Mouse (Mus musculus) CH12.LX (cell line): ENCODE measurements at regions not wholly inside any gene's neighbourhood (a gene's known extent, or its start where the extent isn't known, plus 50 kb on each side); places are given as distances from the start of the nearest gene placed in this dataset.

Source experiments
- DNase-seq: peaks from one replicate; pipeline ENCODE4 v3.0.0-alpha.2; 2013; ENCODE audit errors: extremely low read depth
- H3K27ac ChIP-seq: 2 replicates; pipeline ENCODE4 v1.5.1; 2012; ENCODE audit warnings: low read depth, mild to moderate bottlenecking, control low read depth, moderate library complexity; ENCODE audit not compliant: insufficient read depth
- H3K27me3 ChIP-seq: replicated peaks from 2 replicates; pipeline ENCODE3; 2012; ENCODE audit warnings: inconsistent platforms
- H3K36me3 ChIP-seq, 2 experiments: replicated peaks in 1 of 2; 2 replicates each; pipeline versions ENCODE3 to v1.6.1; 2012; ENCODE audit warnings: inconsistent platforms in 1 of 2, low read length in 1 of 2, mild to moderate bottlenecking in 1 of 2, mixed read lengths in 1 of 2, moderate library complexity in 1 of 2; ENCODE audit not compliant: control insufficient read depth in 1 of 2, insufficient read depth in 1 of 2
- H3K4me1 ChIP-seq, 2 experiments: 2 replicates each; pipeline ENCODE4 v1.6.1; 2012; ENCODE audit warnings: inconsistent platforms in 1 of 2, moderate library complexity in 1 of 2; ENCODE audit not compliant: insufficient read depth in 2 of 2, control insufficient read depth in 1 of 2
- H3K4me2 ChIP-seq: 2 replicates; pipeline ENCODE4 v1.6.1; 2012; ENCODE audit warnings: low read depth, mild to moderate bottlenecking, control low read depth; ENCODE audit not compliant: poor library complexity, insufficient read depth, severe bottlenecking
- H3K4me3 ChIP-seq, 3 experiments: fragments of 150-350 bp in 1 of 3; sonication (generic) in 1 of 3; replicated peaks in 1 of 3; 2 replicates each; pipeline versions ENCODE3 to v1.5.1; 2011 to 2012; ENCODE audit warnings: low read depth in 2 of 3, low read length in 2 of 3, mild to moderate bottlenecking in 2 of 3, moderate library complexity in 2 of 3, control low read depth in 1 of 3, improper control_type of control experiment in 1 of 3, inconsistent platforms in 1 of 3, mixed read lengths in 1 of 3; ENCODE audit not compliant: poor library complexity in 1 of 3
- H3K79me2 ChIP-seq: replicated peaks from 2 replicates; pipeline ENCODE4 v1.6.1; 2012; ENCODE audit warnings: mild to moderate bottlenecking, moderate library complexity; ENCODE audit not compliant: control insufficient read depth, poor library complexity, insufficient read depth, severe bottlenecking; ENCODE audit errors: extremely low read depth
- H3K9ac ChIP-seq: 2 replicates; pipeline ENCODE4 v1.6.1; 2012; ENCODE audit warnings: low read depth, mild to moderate bottlenecking, control low read depth, moderate library complexity; ENCODE audit not compliant: insufficient read depth
- H3K9me3 ChIP-seq: replicated peaks from 2 replicates; pipeline ENCODE3; 2012; ENCODE audit warnings: low read length, inconsistent platforms, mixed read lengths
- BHLHE40 ChIP-seq: IDR thresholded peaks from 2 replicates; pipeline ENCODE4 v1.6.1; 2011; ENCODE audit warnings: mild to moderate bottlenecking, low read depth, low read length, improper control_type of control experiment
- CHD1 ChIP-seq: IDR thresholded peaks from 2 replicates; pipeline ENCODE4 v1.6.1; 2012; ENCODE audit warnings: low read depth, low read length, improper control_type of control experiment, inconsistent platforms
- CTCF ChIP-seq, 2 experiments: IDR thresholded peaks in 1 of 2; conservative IDR thresholded peaks in 1 of 2; 2 replicates each; pipeline ENCODE4 v1.5.1; 2011 to 2012; ENCODE audit warnings: low read depth in 2 of 2, low read length in 2 of 2, improper control_type of control experiment in 1 of 2, inconsistent platforms in 1 of 2, mild to moderate bottlenecking in 1 of 2, moderate library complexity in 1 of 2
- E2F4 ChIP-seq: IDR thresholded peaks from 2 replicates; pipeline ENCODE4 v1.6.1; 2011; ENCODE audit warnings: low read depth, low read length, improper control_type of control experiment; ENCODE audit not compliant: insufficient replicate concordance
- ETS1 ChIP-seq: conservative IDR thresholded peaks from 2 replicates; pipeline ENCODE4 v1.6.1; 2012; ENCODE audit warnings: low read depth, mild to moderate bottlenecking, inconsistent platforms, low read length, improper control_type of control experiment, moderate library complexity
- GABPA ChIP-seq: IDR thresholded peaks from 2 replicates; pipeline ENCODE4 v1.6.1; 2012; ENCODE audit warnings: low read depth, low read length, improper control_type of control experiment, inconsistent platforms; ENCODE audit not compliant: insufficient replicate concordance
- IRF4 ChIP-seq: IDR thresholded peaks from 2 replicates; pipeline ENCODE4 v1.6.1; 2014; ENCODE audit warnings: low read depth, mild to moderate bottlenecking, inconsistent platforms, low read length, improper control_type of control experiment
- JUN ChIP-seq: IDR thresholded peaks from 2 replicates; pipeline ENCODE4 v1.6.1; 2011; ENCODE audit warnings: low read depth, mild to moderate bottlenecking, low read length, improper control_type of control experiment, moderate library complexity; ENCODE audit not compliant: insufficient read depth
- JUND ChIP-seq: conservative IDR thresholded peaks from 2 replicates; pipeline ENCODE4 v1.6.1; 2011; ENCODE audit warnings: low read depth, low read length, improper control_type of control experiment
- MAX ChIP-seq: IDR thresholded peaks from 2 replicates; pipeline ENCODE4 v1.6.1; 2011; ENCODE audit warnings: low read length, improper control_type of control experiment
- MAZ ChIP-seq: IDR thresholded peaks from 2 replicates; pipeline ENCODE4 v1.6.1; 2012; ENCODE audit warnings: low read depth, mild to moderate bottlenecking, inconsistent platforms, low read length, improper control_type of control experiment, moderate library complexity
- MEF2A ChIP-seq: IDR thresholded peaks from 2 replicates; pipeline ENCODE4 v1.6.1; 2014; ENCODE audit warnings: low read depth, mild to moderate bottlenecking, inconsistent platforms, low read length, improper control_type of control experiment, borderline replicate concordance
- MXI1 ChIP-seq: IDR thresholded peaks from 2 replicates; pipeline ENCODE4 v1.6.1; 2011; ENCODE audit warnings: mild to moderate bottlenecking, low read depth, low read length, improper control_type of control experiment
- NRF1 ChIP-seq: IDR thresholded peaks from 2 replicates; pipeline ENCODE4 v1.6.1; 2014; ENCODE audit warnings: low read depth, mild to moderate bottlenecking, inconsistent platforms, low read length, improper control_type of control experiment, moderate library complexity
- PAX5 ChIP-seq: IDR thresholded peaks from 2 replicates; pipeline ENCODE4 v1.6.1; 2012; ENCODE audit warnings: low read length, inconsistent platforms, mixed read lengths
- POLR2A ChIP-seq: IDR thresholded peaks from 2 replicates; pipeline ENCODE4 v1.6.1; 2011; ENCODE audit warnings: low read depth, mild to moderate bottlenecking, improper control_type of control experiment, low read length
- POLR2AphosphoS2 ChIP-seq: IDR thresholded peaks from 2 replicates; pipeline ENCODE4 v1.6.1; 2011; ENCODE audit warnings: low read depth, low read length, improper control_type of control experiment
- RAD21 ChIP-seq: IDR thresholded peaks from 2 replicates; pipeline ENCODE4 v1.6.1; 2011; ENCODE audit warnings: low read depth, mild to moderate bottlenecking, low read length, improper control_type of control experiment, moderate library complexity
- RCOR1 ChIP-seq: conservative IDR thresholded peaks from 2 replicates; pipeline ENCODE4 v1.6.1; 2012; ENCODE audit warnings: low read depth, mild to moderate bottlenecking, inconsistent platforms, low read length, improper control_type of control experiment
- SMC3 ChIP-seq: IDR thresholded peaks from 2 replicates; pipeline ENCODE4 v1.6.1; 2011; ENCODE audit warnings: low read depth, low read length, improper control_type of control experiment
- TBP ChIP-seq: conservative IDR thresholded peaks from 2 replicates; pipeline ENCODE4 v1.6.1; 2011; ENCODE audit warnings: low read depth, low read length, improper control_type of control experiment
- TCF12 ChIP-seq: IDR thresholded peaks from 2 replicates; pipeline ENCODE4 v1.6.1; 2014; ENCODE audit warnings: low read depth, mild to moderate bottlenecking, inconsistent platforms, low read length, improper control_type of control experiment
- USF2 ChIP-seq: conservative IDR thresholded peaks from 2 replicates; pipeline ENCODE4 v1.6.1; 2011; ENCODE audit warnings: low read depth, low read length, improper control_type of control experiment
- ZKSCAN1 ChIP-seq: IDR thresholded peaks from 2 replicates; pipeline ENCODE4 v1.6.1; 2012; ENCODE audit warnings: low read depth, inconsistent platforms, low read length, improper control_type of control experiment, borderline replicate concordance
- ZMIZ1 ChIP-seq: IDR thresholded peaks from 2 replicates; pipeline ENCODE4 v1.6.1; 2012; ENCODE audit warnings: low read depth, mild to moderate bottlenecking, inconsistent platforms, low read length, improper control_type of control experiment
- dilution Hi-C: fragments of 300-500 bp; cut with MboI; formaldehyde crosslinking; loops from 2 replicates; pipeline ENCODE4 v1.14.3; 2020; ENCODE audit warnings: low sequenced_read_pairs; ENCODE audit not compliant: extremely low pct_unique_long_range_greater_than_20kb, extremely low pct_ligation_motif_present
- in situ Hi-C: fragments of 300-500 bp; cut with MboI; formaldehyde crosslinking; loops from 3 replicates; pipeline ENCODE4 v1.14.3; 2019; ENCODE audit warnings: low sequenced_read_pairs, low pct_ligation_motif_present, low pct_unique_long_range_greater_than_20kb, mixed read lengths

DNA sequence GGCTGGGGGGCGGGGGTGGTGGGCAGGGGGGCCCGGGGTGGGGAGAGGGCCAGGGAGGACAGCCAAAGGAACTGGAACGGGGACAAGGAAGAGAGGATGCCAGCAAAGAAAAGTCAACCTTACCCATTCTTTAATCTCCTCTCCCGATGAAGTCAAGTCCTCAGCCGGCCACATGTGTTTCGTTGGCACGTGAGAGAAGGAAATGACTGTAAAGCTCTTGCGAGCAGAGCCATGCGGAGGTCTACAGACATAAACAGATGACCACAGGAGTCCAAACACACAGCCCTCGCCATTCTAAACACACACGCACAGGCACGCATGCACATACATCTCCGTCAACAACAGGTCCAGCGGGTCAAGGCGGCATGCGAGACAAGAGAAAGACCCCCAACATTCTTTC, 68.5 kb upstream of the Tbx3 start:
- dilution Hi-C loops: no loop called here
- H3K4me2 ChIP-seq: no peak overlapping the region
- TF ChIP-seq SMC3 (no peak), MEF2A (no peak), JUN (no peak), CHD1 (no peak), IRF4 (no peak), POLR2AphosphoS2 (no peak), JUND (no peak)

DNA sequence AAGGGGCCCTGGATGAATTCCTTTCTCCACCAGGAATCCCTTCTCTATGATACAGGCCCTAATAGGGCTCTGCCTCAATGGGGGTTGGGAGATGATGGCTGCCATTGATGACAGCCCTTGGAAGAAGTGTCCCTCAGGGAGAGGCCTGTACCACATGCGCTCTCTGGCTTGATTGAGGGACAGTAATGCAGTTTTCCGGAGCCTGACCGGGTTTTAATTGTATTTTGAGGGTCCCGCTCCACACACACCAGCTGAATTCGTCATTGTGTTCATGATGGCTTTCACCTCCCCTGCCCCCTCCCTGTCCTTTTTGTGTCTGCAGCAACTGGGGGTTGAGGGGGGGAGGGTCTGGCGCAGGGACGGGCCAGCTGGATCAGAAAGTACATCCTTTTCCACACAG, 65.0 kb upstream of the Tbx3 start:
- dilution Hi-C loops: no loop called here
- no peak for DNase-seq

More for the DNA sequence above, 68.5 kb upstream of the Tbx3 start:
- Histone ChIP-seq H3K4me3 (no peak overlapping the region), H3K9me3 (peaks cover 78% of the 10 kb centered on the region), H3K9ac (no peak overlapping the region), H3K4me1 (no peaks in the 10 kb centered on the region), H3K79me2 (no peaks in the 10 kb centered on the region), H3K27me3 (no peaks in the 10 kb centered on the region), H3K27ac (no peak overlapping the region), H3K36me3 (no peaks in the 10 kb centered on the region)
- DNase-seq: no peak
- in situ Hi-C loops: no loop called here

DNA sequence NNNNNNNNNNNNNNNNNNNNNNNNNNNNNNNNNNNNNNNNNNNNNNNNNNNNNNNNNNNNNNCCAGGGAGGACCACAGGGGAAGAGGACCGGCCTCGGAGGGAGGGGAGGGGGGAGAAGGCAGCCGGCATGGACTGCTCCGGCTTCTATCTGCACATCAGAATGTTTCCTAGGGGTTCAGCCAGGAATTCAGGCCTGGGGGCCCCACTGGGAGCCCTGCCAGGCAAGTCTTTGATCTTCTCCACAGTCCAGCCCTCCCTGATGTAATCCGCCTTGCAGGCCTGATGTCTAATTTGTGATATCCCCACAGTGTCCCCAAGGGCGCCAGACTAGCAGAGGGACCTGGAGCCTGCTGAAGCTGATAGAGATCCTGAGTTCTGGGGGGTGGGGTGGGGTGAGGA, 57.1 kb upstream of the Tbx3 start:
- Histone ChIP-seq H3K4me2 (no peak overlapping the region), H3K9ac (no peak overlapping the region), H3K36me3 (no peaks in the 10 kb centered on the region), H3K27me3 (no peaks in the 10 kb centered on the region), H3K4me3 (no peak overlapping the region), H3K4me1 (no peaks in the 10 kb centered on the region), H3K79me2 (no peaks in the 10 kb centered on the region), H3K9me3 (peaks cover 79% of the 10 kb centered on the region), H3K27ac (no peak overlapping the region)
- in situ Hi-C loops: no loop called here
- dilution Hi-C loops: no loop called here
- TF ChIP-seq NRF1 (no peak), RCOR1 (no peak), PAX5 (no peak), GABPA (no peak), E2F4 (no peak), RAD21 (no peak), JUND (no peak), SMC3 (no peak), ZMIZ1 (no peak), CTCF (conservative IDR thresholded peaks at IDR 0.05 in 1 of 2, IDR thresholded peaks at IDR 0.05 in 1 of 2; ENCODE audit: low read depth in 2 of 2, low read length in 2 of 2) (no peak), USF2 (no peak), TBP (no peak), ZKSCAN1 (no peak), MAX (no peak), POLR2A (no peak), IRF4 (no peak), MAZ (no peak), TCF12 (no peak), MXI1 (no peak), BHLHE40 (no peak)
- DNase-seq: no peak

More for the DNA sequence above, 65.0 kb upstream of the Tbx3 start:
- no peak for TF ChIP-seq GABPA
- TF ChIP-seq PAX5: no peak
- no peak for TF ChIP-seq ETS1
- in situ Hi-C loops: no loop called here
- Histone ChIP-seq H3K27ac (no peak overlapping the region), H3K79me2 (no peaks in the 10 kb centered on the region), H3K9ac (no peak overlapping the region), H3K36me3 (no peaks in the 10 kb centered on the region), H3K9me3 (peaks cover 79% of the 10 kb centered on the region), H3K4me2 (no peak overlapping the region), H3K4me1 (no peaks in the 10 kb centered on the region), H3K27me3 (no peaks in the 10 kb centered on the region), H3K4me3 (no peak overlapping the region)
